Mouse (Mus musculus) urinary bladder, postnatal 10 days (tissue): ENCODE data around the gene Serac1.
"Not testable (repeated sequence)": the region's sequence is repeated elsewhere in the genome, so short reads cannot be mapped to it uniquely, and the experiment has no call there.

Source experiments
- DNase-seq: peaks from one replicate; pipeline ENCODE4 v3.0.0; 2022; ENCODE audit warnings: low spot score

Serac1 gene

DNA sequence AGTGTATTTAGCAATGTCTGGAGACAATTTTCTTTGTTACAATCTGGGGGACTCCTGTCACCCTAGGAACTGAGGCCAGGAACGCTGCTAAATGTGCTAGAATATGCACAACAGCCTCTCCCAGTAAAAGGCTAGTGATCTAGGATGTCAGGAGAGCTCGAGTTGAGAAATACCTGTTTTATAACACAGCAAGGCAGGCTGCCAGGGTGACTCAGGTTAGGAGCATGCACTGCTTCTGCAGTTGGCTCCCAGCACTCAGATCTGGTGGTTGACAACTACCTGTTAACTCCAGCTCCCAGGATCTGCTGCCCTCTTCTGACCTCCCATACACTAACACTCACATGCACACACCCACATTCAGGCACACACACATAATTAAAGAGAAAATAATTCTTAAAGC, 13.5 kb downstream of the Serac1 start:
- DNase-seq = no peak

DNA sequence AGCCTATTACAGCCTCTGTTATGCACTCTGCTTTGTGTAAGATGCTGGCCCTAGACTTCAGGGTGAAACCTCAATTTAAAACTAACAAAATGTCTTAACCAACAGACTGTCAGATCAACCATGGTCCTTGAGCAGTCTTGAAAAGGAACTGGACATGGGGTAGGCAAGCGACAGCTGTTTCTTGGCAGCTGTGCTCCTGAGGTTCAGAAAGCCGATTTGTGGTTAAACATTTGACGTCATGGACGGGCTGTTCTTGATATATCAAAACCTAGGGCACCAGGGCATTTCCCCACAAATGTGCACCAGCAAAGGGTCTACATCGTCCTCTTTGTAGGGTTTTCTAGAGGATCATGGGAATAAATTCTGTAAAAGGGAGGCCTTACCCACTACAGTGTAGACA, 16.0 kb downstream of the Serac1 start:
- no peak for DNase-seq

DNA sequence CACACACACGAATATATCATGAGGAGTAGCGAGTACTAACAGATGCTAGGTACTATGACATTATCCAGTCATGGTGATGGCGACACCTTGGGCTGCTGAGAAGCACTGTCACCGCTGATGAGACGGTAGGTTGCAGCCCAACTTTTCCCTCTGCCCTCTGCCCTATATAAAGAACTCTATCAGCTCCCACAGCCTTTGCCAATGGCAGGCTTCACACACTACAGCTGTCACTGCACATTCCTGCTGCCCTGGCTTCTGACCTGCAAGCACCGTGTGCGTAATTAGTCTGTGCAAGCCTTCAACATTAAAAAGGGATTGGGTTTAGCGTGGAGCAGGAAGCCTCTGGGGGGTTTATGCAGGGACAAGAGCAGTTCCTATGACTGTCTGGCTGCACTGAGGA, 16.7 kb downstream of the Serac1 start:
- DNase-seq = no peak

DNA sequence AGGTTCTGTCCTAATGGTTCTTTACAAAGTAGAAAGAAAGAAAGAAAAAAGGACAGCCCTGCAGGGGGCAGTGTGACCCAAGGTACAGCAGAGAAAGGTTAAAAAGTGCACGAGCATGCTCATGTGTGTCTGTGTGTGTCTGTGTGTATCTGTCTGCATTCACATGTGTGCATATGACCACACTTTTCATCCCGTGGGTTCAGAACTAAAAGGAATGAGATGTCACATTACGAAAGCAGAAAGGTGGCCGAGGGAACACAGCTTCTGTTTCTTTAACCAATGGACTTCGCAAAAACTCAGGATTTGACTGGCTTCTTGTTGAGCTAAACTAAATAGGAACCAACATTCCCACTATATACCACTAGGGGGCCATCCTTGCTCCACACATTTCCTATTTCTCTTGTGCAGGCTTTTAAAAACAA, 24.6 kb downstream of the Serac1 start:
- no peak for DNase-seq

DNA sequence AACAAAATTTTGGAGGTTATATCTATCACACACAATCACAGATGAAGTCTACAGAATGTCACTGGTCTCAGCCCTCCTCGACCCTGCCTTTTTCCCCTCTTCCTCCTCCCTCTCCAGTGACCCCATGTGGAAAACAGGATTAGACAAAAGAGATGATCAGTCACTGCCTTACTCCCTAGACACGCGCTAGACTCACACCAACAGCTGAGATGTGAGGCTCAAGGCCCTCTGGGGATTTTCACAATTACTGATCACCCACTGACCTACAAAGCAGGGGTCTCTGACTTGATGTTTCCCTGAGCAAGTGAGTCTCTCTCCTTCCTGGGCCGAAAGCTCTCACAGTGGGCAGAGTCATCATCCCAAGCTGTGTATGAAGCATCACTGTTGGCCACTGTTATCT, 26.7 kb downstream of the Serac1 start:
- DNase-seq = no peak

DNA sequence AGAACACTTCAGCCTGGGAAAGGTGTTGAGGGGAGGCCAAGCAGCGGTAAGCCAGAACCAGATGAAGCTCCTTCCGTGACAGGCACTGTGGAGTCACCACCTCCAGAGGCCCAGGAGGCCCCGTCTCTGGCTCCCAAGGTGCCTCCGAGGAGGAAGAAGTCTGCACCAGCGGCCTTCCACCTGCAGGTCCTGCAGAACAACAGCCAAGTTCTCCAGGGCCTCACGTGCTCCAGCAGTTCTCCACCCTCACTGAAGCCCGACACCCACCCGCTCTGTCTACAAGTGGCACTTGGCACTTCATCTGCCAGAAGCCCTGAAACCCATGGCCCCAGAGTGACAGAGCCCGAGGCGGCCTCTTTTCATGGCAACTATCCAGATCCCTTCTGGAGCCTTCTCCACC, 42.0 kb downstream of the Serac1 start:
- no peak for DNase-seq

DNA sequence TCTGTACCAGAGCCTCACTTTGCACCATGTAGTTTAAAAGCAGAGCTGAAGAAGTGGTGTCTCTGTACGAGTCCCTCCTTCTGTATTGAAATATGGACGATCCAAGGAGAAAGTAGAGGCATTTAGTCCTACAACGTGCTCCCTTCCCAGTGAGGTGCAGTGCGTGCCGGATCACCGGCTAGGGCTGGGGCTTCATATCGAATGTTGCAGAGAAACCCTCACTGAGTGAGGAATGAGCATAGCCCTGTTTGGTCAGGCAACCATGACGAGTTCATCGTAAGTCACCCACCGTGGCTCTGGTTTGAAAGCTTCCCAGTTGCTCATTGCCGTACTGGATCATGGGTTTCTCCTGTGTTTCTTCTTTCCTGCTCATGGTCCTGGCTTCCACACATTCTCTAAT, 42.7 kb downstream of the Serac1 start:
- no peak for DNase-seq

DNA sequence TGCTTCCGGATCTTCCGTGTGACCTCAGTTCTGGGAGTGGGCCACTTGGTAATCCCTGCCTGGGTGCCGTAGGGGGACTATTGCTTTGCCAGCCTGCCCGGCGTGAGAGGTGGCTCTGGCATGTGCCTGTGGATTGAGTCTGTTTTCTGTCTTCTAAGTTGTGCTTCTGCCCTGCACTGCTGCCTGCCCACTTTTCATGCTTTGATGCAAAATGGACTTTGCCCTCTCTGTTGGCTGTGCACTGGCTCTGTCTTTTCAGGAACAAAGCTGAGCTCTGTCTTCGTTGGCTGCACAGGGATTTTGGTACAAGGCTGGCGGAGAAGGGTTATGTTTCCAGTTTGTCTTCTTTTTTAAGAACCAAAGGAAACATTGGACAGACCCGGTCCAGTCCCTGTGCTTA, 43.1 kb downstream of the Serac1 start:
- DNase-seq = no peak

DNA sequence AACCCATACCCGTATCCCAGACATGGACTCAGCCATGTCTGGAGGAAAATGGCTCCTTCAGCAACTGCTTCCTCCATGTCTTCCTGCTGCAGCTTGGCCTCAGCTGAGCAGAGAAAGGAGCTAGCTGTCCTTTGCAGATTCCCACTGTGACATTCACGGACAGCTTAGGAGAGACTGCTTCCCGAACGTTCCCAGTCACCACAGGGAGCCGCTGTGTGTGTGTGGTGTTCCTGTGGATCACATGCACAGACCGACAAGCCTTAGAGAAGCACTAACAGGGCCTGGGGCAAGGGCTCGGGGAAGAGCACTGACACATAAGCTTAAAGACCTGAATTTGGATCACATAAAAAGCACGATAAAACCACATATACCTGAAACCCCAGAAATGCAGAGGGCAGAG, 43.9 kb downstream of the Serac1 start:
- no peak for DNase-seq

DNA sequence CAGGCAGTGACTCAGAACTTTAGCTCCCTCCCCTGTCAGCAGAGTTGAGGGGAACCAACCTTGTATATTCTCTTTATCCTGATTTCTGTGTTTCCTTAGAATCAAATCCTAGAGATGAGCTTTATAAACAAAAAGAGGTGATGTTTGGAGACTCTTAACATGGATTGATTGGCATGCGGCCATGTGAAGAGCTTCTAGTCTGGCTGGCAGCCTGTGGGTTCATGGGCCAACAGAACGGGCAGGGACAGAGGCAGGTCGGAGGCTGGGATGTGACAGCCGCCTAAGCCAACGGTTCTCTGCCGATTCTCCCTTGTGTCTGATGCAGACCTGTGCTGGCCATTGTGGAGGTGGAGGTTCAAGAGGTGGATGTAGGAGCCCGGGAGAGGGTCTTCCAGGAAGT, 53.7 kb downstream of the Serac1 start:
- DNase-seq = no peak

DNA sequence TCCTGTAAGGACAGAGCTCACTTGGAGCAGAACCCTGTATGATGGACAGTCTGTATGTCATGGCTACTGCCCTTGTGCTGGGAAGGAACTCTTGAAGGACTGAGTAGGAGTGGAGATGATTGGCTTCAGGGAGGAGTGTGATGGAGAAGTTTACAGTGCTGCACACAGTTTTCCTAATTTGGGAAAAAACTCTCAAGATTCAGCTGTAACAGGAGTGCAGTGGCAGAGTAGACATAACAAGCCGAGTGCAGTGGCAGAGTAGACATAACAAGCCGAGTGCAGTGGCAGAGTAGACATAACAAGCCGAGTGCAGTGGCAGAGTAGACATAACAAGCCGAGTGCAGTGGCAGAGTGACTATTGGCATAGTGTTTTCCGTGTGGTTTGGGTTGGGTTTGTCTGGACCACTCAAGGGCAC, 58.2 kb downstream of the Serac1 start:
- not testable (repeated sequence) for DNase-seq

DNA sequence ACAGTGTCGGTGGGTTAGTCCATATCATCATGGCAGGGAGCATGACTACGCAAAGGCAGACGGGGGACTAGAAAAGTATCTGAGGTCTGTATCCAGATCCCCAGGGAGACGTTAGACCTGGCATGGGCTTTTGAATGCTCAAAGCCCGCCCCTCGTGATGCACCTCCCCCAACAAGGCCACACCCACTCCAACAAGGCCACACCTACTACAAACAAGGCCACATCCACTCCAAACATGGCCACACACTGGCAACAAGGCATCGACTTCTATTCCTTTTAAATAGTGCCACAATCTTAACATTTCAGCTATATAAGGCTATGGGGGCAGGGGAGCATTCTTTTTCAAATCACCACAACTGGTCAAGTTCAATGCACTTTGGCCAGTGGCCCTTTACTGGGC, 58.9 kb downstream of the Serac1 start:
- no peak for DNase-seq

DNA sequence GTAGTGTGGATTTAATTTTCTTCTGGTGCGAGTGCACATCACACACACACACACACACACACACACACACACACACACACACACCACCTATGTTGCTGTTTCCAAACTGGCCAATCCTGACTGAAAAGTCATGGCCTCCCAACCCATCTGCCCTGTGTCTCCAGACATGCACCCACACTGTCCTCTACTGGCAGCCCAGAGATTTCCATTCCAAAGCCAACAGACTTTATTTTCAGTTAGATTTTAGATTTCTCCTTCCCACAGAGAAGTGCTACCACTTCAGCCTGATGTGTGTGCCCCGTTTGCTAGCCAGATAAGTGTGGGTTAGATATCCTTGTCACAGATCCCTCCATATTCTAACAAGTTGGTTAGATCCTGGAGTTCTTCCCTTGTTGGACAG, 59.8 kb downstream of the Serac1 start:
- DNase-seq = no peak

DNA sequence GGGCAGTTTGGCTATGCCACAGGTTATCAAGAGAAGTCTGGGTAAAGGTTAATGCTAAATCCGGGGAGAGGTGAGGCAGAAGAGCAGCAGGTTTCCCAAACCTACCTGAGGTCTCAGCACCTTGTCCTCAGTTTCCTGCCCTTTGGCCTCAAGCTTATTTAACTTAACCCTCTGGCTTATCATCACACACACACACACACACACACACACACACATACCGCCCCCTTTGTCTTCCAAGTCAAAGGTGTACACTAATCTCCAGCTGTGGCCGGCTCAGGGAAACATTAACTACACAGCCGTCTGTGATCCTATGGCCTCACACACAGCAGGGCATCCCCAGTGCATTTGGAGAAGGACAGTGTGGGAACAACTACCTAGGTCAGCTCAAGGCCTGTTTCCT, 61.2 kb downstream of the Serac1 start:
- no peak for DNase-seq

DNA sequence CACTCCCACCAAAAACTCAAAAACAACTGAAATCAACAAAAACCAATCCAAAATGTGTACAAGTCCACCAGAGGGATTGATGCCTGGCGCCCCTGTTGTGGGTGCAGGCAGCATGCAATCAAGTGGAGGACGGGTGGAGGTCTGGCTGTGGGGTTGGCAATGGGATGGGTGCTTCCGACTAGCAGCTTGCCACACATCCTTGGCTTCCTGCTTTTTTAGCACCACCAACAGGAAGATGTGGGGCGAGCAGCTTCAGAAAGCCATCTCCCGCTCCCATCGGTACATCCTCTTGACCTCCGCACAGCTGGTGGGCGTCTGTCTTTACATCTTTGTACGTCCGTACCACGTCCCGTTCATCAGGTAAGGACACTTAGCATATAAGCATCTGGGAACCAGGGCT, 62.3 kb downstream of the Serac1 start:
- DNase-seq = no peak

DNA sequence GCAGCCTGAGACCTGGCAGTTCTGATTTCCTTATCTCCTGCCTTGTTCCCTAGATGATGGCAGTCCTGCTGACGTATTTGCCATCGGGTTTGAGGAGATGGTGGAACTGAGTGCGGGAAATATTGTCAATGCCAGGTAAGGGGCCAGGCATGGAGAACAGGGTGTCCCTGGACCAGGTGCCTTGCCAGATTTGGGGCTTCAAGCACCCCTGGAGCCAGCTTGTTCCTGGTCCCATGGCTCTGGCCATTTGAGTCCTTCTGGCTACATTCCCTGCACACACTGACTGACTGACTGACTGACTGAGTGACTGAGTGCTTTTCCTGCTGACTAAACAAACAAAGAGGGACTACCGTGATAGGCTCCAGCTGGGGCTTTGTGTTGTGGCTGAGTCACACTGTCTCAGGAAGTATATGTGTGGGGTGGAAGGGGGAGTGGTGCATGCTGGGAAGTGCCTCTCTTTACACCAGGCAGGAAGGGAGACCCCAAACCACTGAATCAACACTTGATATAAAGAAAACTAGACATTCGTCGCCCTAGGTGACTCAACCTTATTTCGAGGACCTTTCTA, 63.2 kb downstream of the Serac1 start:
- no peak for DNase-seq

DNA sequence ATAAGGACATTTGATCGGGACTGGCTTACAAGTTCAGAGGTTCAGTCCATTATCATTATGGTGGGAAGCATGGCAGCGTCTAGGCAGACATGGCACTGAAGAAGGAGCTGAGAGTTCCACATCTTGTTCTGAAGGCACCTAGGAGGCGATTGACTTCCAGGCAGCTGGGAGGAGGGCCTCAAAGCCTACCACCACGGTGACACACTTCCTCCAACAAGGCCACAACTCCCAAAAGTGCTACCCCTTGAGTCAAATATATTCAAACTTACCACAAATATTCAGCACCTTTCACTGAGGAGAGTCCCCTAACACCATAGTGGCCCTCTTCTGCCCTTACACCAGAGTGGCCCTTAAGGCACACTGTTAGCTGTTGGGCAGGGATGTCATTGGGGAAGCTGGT, 64.6 kb downstream of the Serac1 start:
- DNase-seq = no peak

DNA sequence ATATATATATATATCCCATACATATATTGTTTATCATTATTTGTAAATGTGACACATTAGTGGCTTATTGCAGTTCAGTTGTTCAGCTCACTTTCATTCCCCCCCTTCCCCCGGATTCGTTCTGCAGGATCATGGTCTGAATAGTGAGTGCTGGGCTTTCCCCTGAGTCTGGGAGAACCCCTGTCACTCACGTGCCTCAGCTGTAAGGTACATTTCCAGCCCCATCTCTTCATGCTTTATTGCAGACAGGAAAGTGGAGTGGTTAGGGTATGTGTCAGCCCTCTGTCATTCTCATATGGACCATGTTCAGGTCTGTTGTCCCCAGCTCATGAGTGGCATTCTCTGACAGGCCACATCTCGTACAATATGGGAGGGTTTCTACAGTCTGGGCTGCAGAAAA, 66.5 kb downstream of the Serac1 start:
- DNase-seq = no peak

DNA sequence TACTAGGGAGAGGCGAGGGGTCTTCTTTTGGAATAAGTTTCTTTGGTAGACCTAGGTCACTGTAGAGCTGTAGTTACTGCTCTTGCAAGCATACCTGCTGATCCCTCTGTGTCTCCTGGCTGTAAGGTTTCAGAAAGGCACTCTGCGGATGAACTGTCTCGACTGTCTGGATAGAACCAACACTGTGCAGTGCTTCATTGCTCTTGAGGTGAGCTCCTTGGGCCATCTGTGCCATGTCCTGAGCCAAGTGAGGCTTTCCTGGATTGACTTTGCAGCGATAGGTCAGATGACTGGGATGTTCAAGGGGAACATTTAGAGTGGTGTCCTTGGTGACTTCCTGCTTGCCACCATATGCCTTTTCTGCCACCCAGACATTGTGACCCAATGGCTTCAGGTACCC, 69.9 kb downstream of the Serac1 start:
- DNase-seq = no peak

DNA sequence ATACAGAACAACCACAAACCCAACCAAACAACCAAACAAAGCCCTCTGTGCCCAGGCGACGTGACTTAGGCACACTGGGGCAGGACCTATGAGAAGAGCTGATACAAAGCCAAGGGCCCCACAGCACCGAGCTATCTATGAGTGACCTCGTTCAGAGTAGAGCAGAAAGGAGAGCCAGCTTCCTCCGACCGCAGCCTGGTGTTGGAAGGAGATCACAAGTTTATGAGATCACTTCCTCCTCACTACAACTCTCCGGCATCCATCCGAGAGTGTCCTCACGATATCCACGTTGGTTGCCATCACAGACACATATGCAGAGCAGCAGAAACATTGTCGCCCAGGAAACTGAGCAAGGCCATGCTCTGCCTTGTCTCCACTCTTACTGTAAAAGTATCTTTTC, 71.0 kb downstream of the Serac1 start:
- DNase-seq = no peak

DNA sequence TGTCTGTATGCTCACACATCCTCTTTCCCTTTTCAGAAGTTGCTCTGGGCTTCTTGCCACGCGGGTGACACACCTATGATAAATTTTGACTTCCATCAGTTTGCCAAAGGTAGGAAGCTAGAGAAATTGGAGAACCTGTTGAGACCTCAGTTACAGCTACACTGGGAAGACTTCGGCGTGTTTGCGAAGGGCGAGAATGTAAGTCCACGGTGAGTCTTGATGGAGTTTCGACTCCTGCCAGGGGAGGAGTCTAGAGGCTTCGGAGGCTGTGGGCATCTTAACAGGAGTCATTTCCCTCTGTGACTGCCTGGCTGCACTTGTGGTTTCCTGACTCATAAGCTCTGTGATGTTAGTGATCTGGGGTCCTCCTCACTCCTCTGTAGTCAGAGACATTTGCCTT, 71.6 kb downstream of the Serac1 start:
- no peak for DNase-seq

DNA sequence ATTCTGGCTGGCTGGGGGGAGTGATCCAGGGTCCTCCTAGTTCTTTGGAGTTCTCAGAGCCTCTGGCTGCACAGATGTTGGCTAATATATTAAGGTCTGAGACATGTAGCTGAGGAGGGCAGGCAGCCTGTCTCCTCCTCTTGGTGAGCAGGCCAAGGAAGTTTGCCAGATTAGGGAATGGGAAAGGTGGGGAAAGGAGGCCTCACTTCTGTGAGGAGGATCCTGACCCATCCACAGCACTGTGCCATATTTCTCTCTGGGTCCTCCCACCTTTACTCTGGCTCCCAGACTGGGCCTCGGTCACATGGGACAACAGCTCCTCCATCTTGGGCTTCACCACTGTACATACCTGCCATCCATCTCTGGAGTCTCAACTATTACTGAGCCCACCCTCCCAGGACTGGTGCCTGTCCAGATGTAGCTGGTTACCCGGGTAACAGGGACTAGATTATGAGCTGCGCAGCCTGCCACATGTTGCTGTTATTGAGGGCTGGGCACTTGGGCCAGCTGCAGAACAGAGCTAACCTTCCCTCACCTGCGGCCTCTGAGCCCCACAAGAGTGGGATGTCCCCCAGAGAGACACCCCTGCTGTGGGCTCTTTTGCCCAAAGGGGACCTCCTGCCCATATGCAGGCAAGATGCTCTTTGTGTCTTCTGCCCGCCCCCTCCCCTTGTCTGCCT, 72.3 kb downstream of the Serac1 start:
- no peak for DNase-seq

DNA sequence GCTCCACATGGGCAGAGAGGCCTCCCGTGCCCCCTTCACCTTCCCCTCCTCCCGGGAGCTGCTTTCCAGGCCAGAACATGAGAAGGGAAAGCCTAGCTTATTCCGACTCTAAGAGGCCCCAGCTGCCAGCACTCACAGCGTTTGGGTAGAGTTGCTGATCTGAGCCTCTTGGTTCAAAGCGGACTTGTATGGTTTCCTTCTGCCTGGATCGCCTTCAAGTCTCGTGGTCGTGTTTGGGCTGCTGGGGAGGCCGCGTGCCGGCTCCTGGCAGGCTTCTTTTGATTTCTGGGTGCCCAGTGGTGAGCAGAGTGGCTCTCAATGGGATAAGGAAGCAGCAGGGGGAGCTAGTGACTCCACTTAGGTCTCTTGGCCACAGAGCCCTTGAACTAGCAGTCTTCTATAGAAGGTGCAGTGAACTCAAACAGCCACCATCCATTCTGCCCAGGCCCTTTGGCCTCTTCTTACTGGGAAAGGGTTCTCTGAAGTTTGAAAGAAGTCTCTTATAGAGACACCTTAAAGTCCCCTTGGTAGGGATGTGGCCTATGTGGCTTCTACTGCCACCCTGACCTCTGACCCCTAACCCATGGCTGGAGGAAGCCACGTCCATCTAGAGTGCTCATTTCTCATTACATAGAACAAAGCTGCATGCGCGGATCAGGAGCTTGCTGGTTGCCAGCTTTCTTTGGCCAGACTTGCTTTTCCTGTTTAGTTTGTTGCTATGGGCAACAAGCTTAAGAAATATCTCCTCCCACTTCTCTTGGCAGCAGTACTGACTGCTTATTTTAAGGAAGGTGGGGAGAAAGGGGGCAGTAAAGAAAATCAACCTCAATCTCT, 73.7 kb downstream of the Serac1 start:
- DNase-seq = no peak

DNA sequence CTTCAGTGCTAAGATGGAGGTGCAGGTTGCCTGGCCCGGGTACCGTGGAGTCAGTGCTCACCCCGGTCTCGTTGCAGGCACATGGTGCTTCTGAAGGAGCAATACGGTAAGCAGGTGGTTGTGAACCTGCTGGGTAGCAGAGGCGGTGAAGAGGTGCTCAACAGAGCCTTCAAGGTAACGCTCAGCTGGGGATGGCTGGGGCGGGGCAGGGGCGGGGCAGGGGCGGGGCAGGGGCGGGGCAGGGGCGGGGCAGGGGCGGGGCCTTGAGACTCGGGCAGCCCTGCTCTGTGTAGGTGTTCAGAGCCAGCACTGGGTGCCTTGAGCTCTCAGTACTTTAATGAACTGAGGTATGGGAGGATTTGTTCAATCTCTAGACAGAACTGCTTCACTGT, 74.3 kb downstream of the Serac1 start:
- no peak for DNase-seq
